Mouse (Mus musculus) layer of hippocampus, adult 8-10 months (tissue): ENCODE data around the gene Il18. TPM values are rescaled to one million over a fixed set of nuclear protein-coding genes. Genes with fewer than 3 reads are reported as not detected.

ENCODE experiments used
- DNase-seq, 2 experiments: peaks; one replicate each; pipeline ENCODE4 v3.0.0; 2022; ENCODE audit warnings: low spot score in 2 of 2
- total RNA-seq, 4 experiments: library from RNA; stranded (reverse); gene quantifications; 2 replicates each; pipeline ENCODE4 v1.2.4; 2022

Gene Il18
- total RNA-seq: 10 to 100 TPM; 25.3 to 29.3 (median 27.6) TPM

DNA sequence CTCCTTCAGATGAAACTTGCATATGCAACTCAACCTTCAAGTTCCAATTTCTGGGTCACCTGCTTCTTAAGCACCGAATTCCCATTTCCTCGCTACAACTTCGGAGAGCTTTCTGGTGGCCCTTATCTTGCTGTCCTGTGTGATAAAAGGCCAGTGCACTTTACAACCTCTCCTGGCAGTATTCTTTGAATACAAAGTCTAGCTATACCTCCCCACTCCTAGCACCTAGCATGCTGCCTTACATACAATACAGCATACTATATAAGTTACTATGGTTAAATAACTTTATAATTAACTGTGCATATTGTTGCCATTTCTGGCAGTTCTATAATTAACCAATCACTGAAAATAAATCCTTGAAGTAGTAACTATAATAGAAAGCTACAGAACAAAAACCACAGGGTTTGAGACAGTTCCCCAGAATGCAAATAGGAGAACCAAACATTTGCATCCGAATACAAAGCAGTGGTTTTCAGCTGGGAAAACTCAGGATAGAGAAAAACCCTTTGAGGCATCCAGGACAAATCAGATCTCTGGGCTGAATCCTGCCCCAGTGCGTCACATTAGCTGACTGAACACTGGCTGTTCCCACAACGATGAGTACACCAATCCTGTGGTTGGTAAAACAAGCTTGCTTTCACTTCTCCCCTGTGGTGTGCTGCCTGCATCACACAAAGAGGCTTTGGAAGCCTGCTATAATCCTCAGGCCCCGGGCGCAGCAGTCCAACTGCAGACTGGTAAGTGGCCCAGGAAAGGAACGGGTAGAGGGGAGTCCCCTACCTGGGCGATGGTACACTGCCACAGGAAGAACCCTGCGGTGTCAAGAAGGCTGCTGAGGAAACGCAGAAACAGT is at the start of gene Il18:
TSS of gene Il18 (plus strand) at position 587 of the 853 bp plus-strand sequence.
- DNase-seq: peak; percentile 77 to 86

DNA sequence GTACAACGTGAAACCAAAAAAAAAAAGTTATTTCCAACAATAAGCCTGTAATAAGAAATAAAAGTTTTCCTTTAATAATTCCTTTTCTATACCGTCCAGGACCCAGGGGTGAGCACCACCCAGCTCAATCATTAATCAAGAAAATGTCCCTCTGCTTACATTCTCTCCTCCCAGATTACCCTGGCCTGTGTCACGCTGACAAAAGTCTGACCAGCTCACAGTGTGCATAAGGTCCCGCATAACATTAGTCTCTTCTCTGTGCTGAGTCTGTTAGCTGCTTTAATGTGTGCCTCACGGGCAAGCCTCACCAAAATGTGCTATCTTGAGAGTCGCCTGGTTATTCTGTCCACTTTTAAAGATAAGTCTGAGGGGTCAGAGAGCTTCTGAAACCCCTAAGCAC is 49.2 kb upstream of the Il18 start:
- no peak for DNase-seq

DNA sequence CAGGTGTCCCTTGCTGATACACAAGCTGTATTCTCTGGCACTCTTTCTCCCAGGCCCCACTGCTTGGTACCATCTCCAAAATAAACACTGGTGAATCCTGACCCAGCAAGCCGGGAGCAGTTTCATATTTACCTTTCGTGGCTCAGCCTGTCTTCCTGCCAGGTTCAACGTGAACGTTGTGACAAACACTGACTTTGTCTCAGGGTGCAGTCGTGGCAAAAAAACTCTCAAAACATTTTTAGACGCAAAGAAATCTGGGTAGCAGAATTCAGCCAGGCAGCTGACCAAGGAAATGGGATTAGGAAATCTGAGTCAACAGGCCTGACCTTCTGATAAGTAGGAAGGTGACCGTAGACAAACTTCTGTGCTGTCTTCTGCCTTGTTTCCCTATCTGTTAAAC is 47.1 kb upstream of the Il18 start:
- DNase-seq: no peak

GRCm38 (mm10) chr9:50515462-50515861 is 39.2 kb upstream of the Il18 start:
- DNase-seq: no peak

- DNase-seq: no peak
Measured at GRCm38 (mm10) chr9:50518781-50519180, 35.8 kb upstream of the Il18 start.

- DNase-seq: no peak
Measured at GRCm38 (mm10) chr9:50520748-50521147, 33.9 kb upstream of the Il18 start.

- no peak for DNase-seq
Measured at GRCm38 (mm10) chr9:50521562-50521961, 33.1 kb upstream of the Il18 start.

GRCm38 (mm10) chr9:50522574-50522973 is 32.1 kb upstream of the Il18 start:
- no peak for DNase-seq

GRCm38 (mm10) chr9:50524936-50525335 is 29.7 kb upstream of the Il18 start:
- DNase-seq: no peak

DNA sequence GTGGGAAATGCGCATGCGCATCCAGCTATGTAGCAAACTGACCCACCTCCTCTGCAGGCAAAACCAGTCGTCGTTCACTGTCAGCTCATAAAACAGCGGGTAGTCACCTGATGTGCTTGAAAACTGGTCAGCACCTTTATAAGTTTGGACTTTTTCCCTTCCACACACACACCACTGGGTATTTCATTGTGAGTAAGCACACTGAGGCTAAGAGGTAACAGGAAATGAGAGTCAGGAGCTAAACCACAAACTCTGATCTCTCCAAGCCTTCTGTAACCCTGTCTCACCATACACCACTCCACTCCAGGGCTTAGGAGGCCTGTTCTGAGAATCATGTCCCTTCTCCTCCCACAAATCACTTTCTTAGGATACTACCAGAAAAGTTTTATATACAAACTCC is 29.0 kb upstream of the Il18 start:
- DNase-seq: no peak

GRCm38 (mm10) chr9:50527860-50528259 is 26.8 kb upstream of the Il18 start:
- DNase-seq: no peak

DNA sequence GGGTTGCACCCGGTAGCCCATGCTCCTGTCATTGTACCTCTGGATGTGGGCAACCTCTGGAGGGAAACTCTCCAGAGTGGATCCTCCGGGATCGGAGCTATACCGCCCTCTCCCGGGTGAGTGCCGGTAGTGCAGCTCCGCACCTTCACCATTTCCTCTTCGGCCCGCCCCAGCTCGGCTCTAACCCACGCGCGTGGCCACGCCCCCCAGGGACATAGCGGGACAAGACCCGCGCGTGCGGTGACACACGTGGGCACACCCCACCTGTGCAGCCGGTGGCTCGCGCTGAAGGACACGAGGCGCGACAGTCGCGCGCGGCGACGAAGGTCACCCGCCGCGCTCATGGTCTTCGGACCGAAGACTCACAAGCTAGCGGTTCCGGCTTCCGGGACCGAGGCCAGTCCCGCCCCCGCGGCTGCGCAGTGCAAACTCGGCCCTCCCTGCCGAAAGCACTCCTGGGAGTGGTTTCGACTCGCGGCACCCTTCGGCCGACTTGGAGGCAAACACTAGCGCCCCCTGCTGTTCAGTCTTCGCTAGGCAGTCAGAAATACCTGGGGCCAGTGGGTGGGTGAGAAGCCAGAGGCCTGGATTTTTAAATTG is 26.2 kb upstream of the Il18 start, which contains the start of gene Pts:
TSS of gene Pts (minus strand) at position 432 of the 600 bp plus-strand sequence.
- DNase-seq: peak; percentile 93 to 97

DNA sequence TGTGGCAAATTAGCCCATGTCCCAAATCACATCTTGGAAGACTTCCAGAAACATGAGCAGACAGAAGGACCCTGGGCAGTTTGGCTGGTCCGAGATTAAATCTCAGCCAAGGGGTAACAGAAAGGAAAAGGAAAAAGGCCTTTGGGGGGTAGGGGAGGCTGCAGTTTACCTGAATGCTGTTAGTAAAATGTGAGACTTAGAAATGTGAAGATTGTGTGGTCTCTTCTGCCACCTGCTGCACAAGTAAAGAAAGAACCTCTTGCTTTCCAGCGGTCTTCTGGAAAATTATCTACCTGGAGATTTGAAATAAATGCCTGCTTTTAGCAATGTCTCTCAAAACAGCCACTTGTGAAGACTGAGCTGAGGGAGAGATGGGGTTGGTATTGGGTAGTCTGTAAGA is 23.7 kb upstream of the Il18 start:
- peak in 1 of 2 experiments; percentile 28 for DNase-seq

DNA sequence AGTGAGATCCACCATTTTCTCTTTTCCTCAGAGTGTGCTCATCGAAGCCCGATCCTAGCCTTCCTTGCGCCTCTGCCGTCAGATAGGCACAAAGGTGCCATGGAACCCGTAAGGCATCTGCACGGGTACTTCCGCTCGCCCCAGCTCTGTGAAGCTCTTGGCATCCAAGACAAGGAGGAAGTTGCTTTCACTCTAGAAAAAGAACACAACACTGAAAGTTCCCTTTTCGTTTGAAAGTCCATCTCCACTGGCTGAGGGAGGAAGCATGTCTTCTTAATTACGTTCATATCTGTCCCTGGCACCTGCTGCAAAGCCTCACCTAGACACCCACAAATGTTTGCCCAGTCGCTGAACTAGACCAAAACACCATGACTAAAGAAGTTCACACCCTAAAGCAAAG is 21.3 kb upstream of the Il18 start:
- no peak for DNase-seq

DNA sequence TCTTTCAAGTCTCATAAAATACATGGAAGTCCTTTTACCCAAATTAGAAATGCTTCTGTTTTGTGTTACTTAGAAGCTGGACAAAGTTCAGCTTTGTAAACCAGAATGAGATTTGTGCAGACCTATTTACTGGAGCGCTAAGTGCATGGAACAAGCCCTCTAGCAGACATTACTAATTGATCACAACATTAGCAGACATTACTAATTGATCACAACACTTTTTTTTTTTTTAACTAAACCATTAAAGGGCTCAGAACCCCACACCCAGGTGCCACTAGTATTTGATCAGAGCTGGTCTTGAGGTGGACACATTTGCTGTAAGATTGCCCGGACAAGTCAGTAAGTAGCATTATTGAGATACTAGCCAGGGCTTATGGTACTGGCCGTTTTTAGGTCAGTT is 20.8 kb upstream of the Il18 start:
- DNase-seq: no peak

DNA sequence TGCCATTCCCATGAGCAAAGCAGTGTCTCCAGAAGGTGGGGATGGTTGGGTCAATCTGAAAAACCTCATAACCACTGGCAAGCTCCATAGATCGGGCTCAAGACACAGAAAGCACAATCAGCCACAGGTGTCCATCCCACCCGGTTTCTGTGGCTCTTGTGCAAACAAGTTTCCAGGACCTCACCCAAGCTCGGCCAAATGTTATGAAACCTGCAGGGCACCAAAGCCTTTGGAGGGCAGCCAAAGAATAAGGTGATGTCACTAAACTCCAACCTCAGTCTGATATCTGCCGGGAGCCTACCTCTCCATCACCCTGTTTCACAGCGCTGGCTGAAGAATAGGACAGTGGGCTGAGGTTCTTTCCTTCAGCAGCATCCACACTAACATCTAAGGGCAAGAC is 18.7 kb upstream of the Il18 start:
- no peak for DNase-seq

DNA sequence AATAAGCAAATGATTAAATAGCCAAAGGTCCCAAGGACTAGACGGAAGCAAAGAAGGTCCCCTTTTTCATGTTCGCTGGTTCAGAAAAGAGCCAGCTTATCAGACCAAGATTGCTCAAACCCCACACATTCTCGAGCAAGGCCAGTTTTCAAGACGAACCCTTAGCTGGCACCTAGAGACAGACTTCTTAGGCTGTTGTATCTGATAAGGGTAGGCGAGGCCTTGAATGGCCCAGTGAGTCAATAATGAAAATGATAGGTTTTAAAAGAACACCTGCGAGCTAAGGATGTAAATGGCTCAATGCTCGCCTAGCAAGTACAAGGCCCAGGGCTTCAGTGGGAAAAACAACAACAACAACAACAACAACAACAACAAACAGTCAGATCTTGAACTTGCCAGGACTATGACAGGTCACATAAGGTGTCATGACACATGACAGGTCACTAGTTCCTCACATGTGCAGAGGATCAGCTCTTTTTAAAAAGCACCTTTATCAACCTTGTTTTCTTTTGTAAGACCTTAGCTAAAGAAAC is 18.0 kb upstream of the Il18 start:
- DNase-seq: no peak

DNA sequence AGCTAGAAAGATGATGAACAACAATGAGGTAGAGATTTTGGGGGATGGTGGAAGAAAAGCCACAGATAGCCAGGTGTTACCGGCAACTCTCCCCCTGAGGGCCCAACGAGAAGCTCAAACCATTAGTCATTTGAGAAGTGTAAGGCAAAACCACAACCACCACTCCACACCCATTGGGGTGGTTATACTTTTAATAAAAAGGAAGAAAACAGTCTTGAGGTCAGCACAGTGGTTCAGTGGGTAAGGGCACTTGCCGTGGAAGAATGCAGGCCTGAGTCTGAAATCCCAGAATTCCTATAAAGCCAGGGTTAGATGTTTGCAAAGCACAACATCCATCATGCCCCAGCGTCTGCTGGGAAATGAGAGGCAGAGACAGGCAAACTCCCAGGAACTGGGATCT is 17.3 kb upstream of the Il18 start:
- no peak for DNase-seq

GRCm38 (mm10) chr9:50540170-50540569 is 14.5 kb upstream of the Il18 start:
- DNase-seq: no peak

DNA sequence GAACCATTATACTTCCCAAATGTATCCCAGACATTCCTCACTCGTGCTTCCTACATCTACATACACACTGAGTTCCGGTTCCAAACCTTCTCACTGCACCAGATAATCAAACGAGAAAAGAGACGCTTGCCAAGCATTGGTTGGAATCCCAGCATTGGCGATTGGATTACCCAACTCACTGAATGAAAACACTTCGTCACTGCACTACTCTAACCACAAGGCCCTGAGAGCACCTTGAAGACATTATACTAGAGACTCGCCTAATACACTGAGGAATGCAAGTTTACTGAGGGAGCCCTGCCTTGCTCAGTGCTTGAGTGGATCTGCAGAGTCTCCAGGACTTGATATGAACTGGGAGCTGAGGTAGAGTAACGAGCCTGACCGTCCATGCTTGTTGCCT is 12.2 kb upstream of the Il18 start:
- DNase-seq: no peak

DNA sequence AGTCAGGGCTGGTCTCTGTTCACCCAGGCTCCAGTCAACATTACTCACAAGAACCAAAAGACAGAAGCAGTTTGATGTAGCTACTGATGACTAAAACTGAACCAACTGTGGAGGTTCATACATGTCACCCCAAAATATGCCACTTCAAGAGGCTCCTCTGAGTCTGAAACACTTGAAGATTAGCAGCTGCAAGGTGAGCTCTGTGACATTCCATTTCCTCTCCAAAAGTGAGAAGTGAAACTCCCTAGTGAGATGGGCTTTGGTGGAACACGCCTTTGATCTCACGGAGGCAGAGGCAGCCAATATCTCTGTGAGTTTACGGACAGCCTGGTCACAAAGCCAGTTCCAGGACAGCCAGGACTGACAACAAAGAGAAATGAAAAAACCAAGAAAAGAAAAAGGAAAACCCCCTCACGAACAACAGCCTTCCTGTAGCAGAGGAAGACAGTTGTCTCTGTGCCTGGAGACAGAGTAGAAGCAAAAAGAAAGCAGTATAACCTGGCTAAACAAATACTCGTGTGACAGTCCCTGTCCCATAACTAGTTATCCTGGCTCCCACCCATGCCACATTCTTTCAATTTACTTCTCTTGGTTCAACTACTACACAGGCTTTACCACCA is 6.7 kb upstream of the Il18 start:
- DNase-seq: no peak

- DNase-seq: no peak
Measured at GRCm38 (mm10) chr9:50548936-50549335, 5.7 kb upstream of the Il18 start.
